Mouse (Mus musculus): ENCODE data around the gene Ptbp3. TPM values are rescaled to one million over a fixed set of nuclear protein-coding genes. Genes with fewer than 3 reads are reported as not detected.

Gene Ptbp3
- polyA plus RNA-seq, 1 experiment from 2014 or later = 55.5 TPM

GRCm38 (mm10) chr4:59439041-59439440, 110.1 kb downstream of the Ptbp3 start:
- WGBS = 27% methylated on average over 5 of the region's 5 CpGs
- H3K9me3 ChIP-seq (ENCODE audit: control insufficient read depth, low read length) = no peaks in the 10 kb centered on the region
- peak overlapping the region; percentile 100 for H3K4me2 ChIP-seq (ENCODE audit: low read depth, low read length)
- H3K4me1 ChIP-seq (replicated peaks; ENCODE audit: control insufficient read depth, insufficient read depth, low read length) = peaks cover 12% of the 10 kb centered on the region; the same call in 1 of the 2 replicates
- H3K27me3 ChIP-seq (ENCODE audit: control insufficient read depth, insufficient read depth, low read depth, low read length) = no peaks in the 10 kb centered on the region; the same call in 1 of the 2 replicates
- peak overlapping the region; percentile 83; the same call in 1 of the 2 replicates for H3K27ac ChIP-seq (ENCODE audit: low read length)
- no peaks in the 10 kb centered on the region for H3K36me3 ChIP-seq (ENCODE audit: control insufficient read depth, insufficient read depth, low read length)
- ATAC-seq (ENCODE audit: low read depth) = no peak
- peak overlapping the region; percentile 84; the same call in 1 of the 2 replicates for H3K9ac ChIP-seq (ENCODE audit: low read length)
- peak overlapping the region; percentile 74 for H3K4me3 ChIP-seq (ENCODE audit: low read length)

GRCm38 (mm10) chr4:59437990-59438854, 110.9 kb downstream of the Ptbp3 start, which contains the start of gene Susd1:
Gene Susd1, minus strand, starts transcription at chr4:59438633.
- Histone ChIP-seq H3K4me2 (ENCODE audit: low read depth, low read length) (peak within 1 kb of the TSS; percentile 100), H3K4me3 (ENCODE audit: low read length) (peak within 1 kb of the TSS; percentile 74), H3K9ac (ENCODE audit: low read length) (peak within 1 kb of the TSS; percentile 84), H3K27me3 (ENCODE audit: control insufficient read depth, insufficient read depth, low read depth, low read length) (no peaks in the 10 kb centered on the region; the same call in 1 of the 2 replicates), H3K36me3 (ENCODE audit: control insufficient read depth, insufficient read depth, low read length) (no peaks in the 10 kb centered on the region), H3K4me1 (replicated peaks; ENCODE audit: control insufficient read depth, insufficient read depth, low read length) (peaks cover 19% of the 10 kb centered on the region; the same call in 1 of the 2 replicates), H3K9me3 (ENCODE audit: control insufficient read depth, low read length) (no peaks in the 10 kb centered on the region), H3K27ac (ENCODE audit: low read length) (peak within 1 kb of the TSS; percentile 83)
- under 1% methylated on average over 74 of the region's 75 CpGs for WGBS
- ATAC-seq (ENCODE audit: low read depth) = peak; percentile 89

- no peak overlapping the region for H3K4me2 ChIP-seq (ENCODE audit: low read depth, low read length)
- no peak overlapping the region for H3K27ac ChIP-seq (ENCODE audit: low read length)
- no peak overlapping the region for H3K9ac ChIP-seq (ENCODE audit: low read length)
- H3K36me3 ChIP-seq (ENCODE audit: control insufficient read depth, insufficient read depth, low read length) = no peaks in the 10 kb centered on the region
- peaks cover 19% of the 10 kb centered on the region; the same call in 1 of the 2 replicates for H3K4me1 ChIP-seq (replicated peaks; ENCODE audit: control insufficient read depth, insufficient read depth, low read length)
- ATAC-seq (ENCODE audit: low read depth) = no peak
- 89% methylated on average over 4 of the region's 4 CpGs for WGBS
- no peaks in the 10 kb centered on the region for H3K9me3 ChIP-seq (ENCODE audit: control insufficient read depth, low read length)
- no peaks in the 10 kb centered on the region; the same call in 1 of the 2 replicates for H3K27me3 ChIP-seq (ENCODE audit: control insufficient read depth, insufficient read depth, low read depth, low read length)
- H3K4me3 ChIP-seq (ENCODE audit: low read length) = no peak overlapping the region
Measured at GRCm38 (mm10) chr4:59435951-59436350, 113.2 kb downstream of the Ptbp3 start.

GRCm38 (mm10) chr4:59434039-59434438, 115.1 kb downstream of the Ptbp3 start:
- Histone ChIP-seq H3K9me3 (ENCODE audit: control insufficient read depth, low read length) (no peaks in the 10 kb centered on the region), H3K36me3 (ENCODE audit: control insufficient read depth, insufficient read depth, low read length) (no peaks in the 10 kb centered on the region), H3K4me3 (ENCODE audit: low read length) (no peak overlapping the region), H3K27ac (ENCODE audit: low read length) (peak overlapping the region; percentile 69), H3K4me1 (replicated peaks; ENCODE audit: control insufficient read depth, insufficient read depth, low read length) (peaks cover 19% of the 10 kb centered on the region; the same call in 1 of the 2 replicates), H3K4me2 (ENCODE audit: low read depth, low read length) (no peak overlapping the region; the same call in 1 of the 2 replicates), H3K9ac (ENCODE audit: low read length) (no peak overlapping the region), H3K27me3 (ENCODE audit: control insufficient read depth, insufficient read depth, low read depth, low read length) (no peaks in the 10 kb centered on the region; the same call in 1 of the 2 replicates)
- ATAC-seq (ENCODE audit: low read depth) = peak; percentile 71
- WGBS = 57% methylated on average over 3 of the region's 3 CpGs

GRCm38 (mm10) chr4:59429128-59429527, 120.0 kb downstream of the Ptbp3 start:
- Histone ChIP-seq H3K27ac (ENCODE audit: low read length) (no peak overlapping the region), H3K9ac (ENCODE audit: low read length) (no peak overlapping the region), H3K4me1 (replicated peaks; ENCODE audit: control insufficient read depth, insufficient read depth, low read length) (peaks cover 13% of the 10 kb centered on the region), H3K27me3 (ENCODE audit: control insufficient read depth, insufficient read depth, low read depth, low read length) (no peaks in the 10 kb centered on the region), H3K36me3 (ENCODE audit: control insufficient read depth, insufficient read depth, low read length) (no peaks in the 10 kb centered on the region), H3K4me3 (ENCODE audit: low read length) (no peak overlapping the region), H3K4me2 (ENCODE audit: low read depth, low read length) (no peak overlapping the region), H3K9me3 (ENCODE audit: control insufficient read depth, low read length) (no peaks in the 10 kb centered on the region)
- WGBS = 75% methylated on average over 6 of the region's 6 CpGs
- no peak for ATAC-seq (ENCODE audit: low read depth)

GRCm38 (mm10) chr4:59426429-59426828, 122.7 kb downstream of the Ptbp3 start:
- H3K4me3 ChIP-seq (ENCODE audit: low read length) = no peak overlapping the region
- 0 out of 2 replicates have a peak, but pooled peaks have one; percentile 18 for ATAC-seq (ENCODE audit: low read depth)
- peaks cover 17% of the 10 kb centered on the region for H3K4me1 ChIP-seq (replicated peaks; ENCODE audit: control insufficient read depth, insufficient read depth, low read length)
- H3K9me3 ChIP-seq (ENCODE audit: control insufficient read depth, low read length) = no peaks in the 10 kb centered on the region
- no peaks in the 10 kb centered on the region for H3K36me3 ChIP-seq (ENCODE audit: control insufficient read depth, insufficient read depth, low read length)
- no peak overlapping the region for H3K4me2 ChIP-seq (ENCODE audit: low read depth, low read length)
- WGBS = 76% methylated on average over 5 of the region's 5 CpGs
- no peaks in the 10 kb centered on the region for H3K27me3 ChIP-seq (ENCODE audit: control insufficient read depth, insufficient read depth, low read depth, low read length)
- H3K27ac ChIP-seq (ENCODE audit: low read length) = no peak overlapping the region; the same call in 1 of the 2 replicates
- no peak overlapping the region for H3K9ac ChIP-seq (ENCODE audit: low read length)

GRCm38 (mm10) chr4:59422808-59423207, 126.4 kb downstream of the Ptbp3 start:
- H3K9me3 ChIP-seq (ENCODE audit: control insufficient read depth, low read length) = no peaks in the 10 kb centered on the region
- H3K9ac ChIP-seq (ENCODE audit: low read length) = no peak overlapping the region
- no peak overlapping the region for H3K4me3 ChIP-seq (ENCODE audit: low read length)
- H3K4me2 ChIP-seq (ENCODE audit: low read depth, low read length) = no peak overlapping the region
- peak overlapping the region; percentile 91 for H3K27ac ChIP-seq (ENCODE audit: low read length)
- H3K36me3 ChIP-seq (ENCODE audit: control insufficient read depth, insufficient read depth, low read length) = no peaks in the 10 kb centered on the region
- ATAC-seq (ENCODE audit: low read depth) = peak; percentile 65
- H3K27me3 ChIP-seq (ENCODE audit: control insufficient read depth, insufficient read depth, low read depth, low read length) = no peaks in the 10 kb centered on the region
- H3K4me1 ChIP-seq (replicated peaks; ENCODE audit: control insufficient read depth, insufficient read depth, low read length) = peaks cover 30% of the 10 kb centered on the region

- Histone ChIP-seq H3K27ac (ENCODE audit: low read length) (peak overlapping the region; percentile 91), H3K4me1 (replicated peaks; ENCODE audit: control insufficient read depth, insufficient read depth, low read length) (peaks cover 30% of the 10 kb centered on the region), H3K4me3 (ENCODE audit: low read length) (no peak overlapping the region), H3K4me2 (ENCODE audit: low read depth, low read length) (no peak overlapping the region), H3K9me3 (ENCODE audit: control insufficient read depth, low read length) (no peaks in the 10 kb centered on the region), H3K9ac (ENCODE audit: low read length) (no peak overlapping the region), H3K36me3 (ENCODE audit: control insufficient read depth, insufficient read depth, low read length) (no peaks in the 10 kb centered on the region), H3K27me3 (ENCODE audit: control insufficient read depth, insufficient read depth, low read depth, low read length) (no peaks in the 10 kb centered on the region)
- peak; percentile 68 for ATAC-seq (ENCODE audit: low read depth)
- 25% methylated on average over 5 of the region's 5 CpGs for WGBS
Measured at GRCm38 (mm10) chr4:59422025-59422783, 127.0 kb downstream of the Ptbp3 start.
